Mouse (Mus musculus): ENCODE data around the gene Fcho2. TPM values are rescaled to one million over a fixed set of nuclear protein-coding genes. Genes with fewer than 3 reads are reported as not detected.

Gene Fcho2
- total and polyA plus RNA-seq, 3 experiments = 2.2 to 5.8 TPM; not detected in 1

GRCm38 (mm10) chr13:98726494-98726893 is 88.8 kb downstream of the Fcho2 start:
- no peak overlapping the region for H3K27ac ChIP-seq (ENCODE audit: control insufficient read depth, low read depth, low read length)
- peaks cover 2 to 6% of the 10 kb centered on the region in 2 experiments; a peak in 2 of 4 replicates for H3K36me3 ChIP-seq (ENCODE audit: control insufficient read depth in 1 of 2, insufficient read depth in 2 of 2, low read length in 2 of 2)
- H3K9me3 ChIP-seq (replicated peaks; ENCODE audit: insufficient read depth, low read length) = no peaks in the 10 kb centered on the region
- H3K4me1 ChIP-seq (ENCODE audit: control insufficient read depth in 1 of 2, insufficient read depth in 2 of 2, low read length in 2 of 2) = no peaks in the 10 kb centered on the region
- TF ChIP-seq MEF2A (IDR thresholded peaks at IDR 0.05; ENCODE audit: extremely low read depth, insufficient replicate concordance, low read depth, low read length, poor library complexity, severe bottlenecking) (no peak), MYC (IDR thresholded peaks at IDR 0.05; ENCODE audit: low read depth, low read length) (0 out of 2 replicates have a peak, but pooled peaks have one; percentile 68), ZC3H11A (IDR thresholded peaks at IDR 0.05; ENCODE audit: low read depth, low read length) (peak; percentile 52), CHD1 (IDR thresholded peaks at IDR 0.05; ENCODE audit: low read depth, low read length) (no peak), CTCF (IDR thresholded peaks at IDR 0.05 in 2 of 3, conservative IDR thresholded peaks at IDR 0.05 in 1 of 3; ENCODE audit: control insufficient read depth in 1 of 3, insufficient read depth in 1 of 3, low read depth in 2 of 3, low read length in 3 of 3, poor library complexity in 1 of 3, severe bottlenecking in 1 of 3) (peak; percentile 28 to 75 (median 42); a peak in 4 of 6 replicates), MAX (IDR thresholded peaks at IDR 0.05; ENCODE audit: low read length) (no peak), SMC3 (IDR thresholded peaks at IDR 0.05; ENCODE audit: low read depth, low read length) (peak; percentile 68), GABPA (IDR thresholded peaks at IDR 0.05; ENCODE audit: low read depth, low read length) (no peak), RAD21 (IDR thresholded peaks at IDR 0.05; ENCODE audit: low read depth, low read length) (peak; percentile 67)
- H3K9ac ChIP-seq (ENCODE audit: control insufficient read depth, low read depth, low read length, poor library complexity, severe bottlenecking) = no peak overlapping the region
- peak; percentile 60 for DNase-seq (ENCODE audit: low read depth, low spot score)
- no peak overlapping the region for H3K4me3 ChIP-seq (ENCODE audit: control insufficient read depth in 1 of 2, insufficient read depth in 1 of 2, low read depth in 2 of 2, low read length in 2 of 2)
- no peaks in the 10 kb centered on the region for H3K27me3 ChIP-seq (ENCODE audit: control insufficient read depth in 1 of 2, insufficient read depth in 2 of 2, low read length in 2 of 2)
- H3K79me2 ChIP-seq (ENCODE audit: control insufficient read depth, insufficient read depth, low read length, poor library complexity) = no peaks in the 10 kb centered on the region

DNA sequence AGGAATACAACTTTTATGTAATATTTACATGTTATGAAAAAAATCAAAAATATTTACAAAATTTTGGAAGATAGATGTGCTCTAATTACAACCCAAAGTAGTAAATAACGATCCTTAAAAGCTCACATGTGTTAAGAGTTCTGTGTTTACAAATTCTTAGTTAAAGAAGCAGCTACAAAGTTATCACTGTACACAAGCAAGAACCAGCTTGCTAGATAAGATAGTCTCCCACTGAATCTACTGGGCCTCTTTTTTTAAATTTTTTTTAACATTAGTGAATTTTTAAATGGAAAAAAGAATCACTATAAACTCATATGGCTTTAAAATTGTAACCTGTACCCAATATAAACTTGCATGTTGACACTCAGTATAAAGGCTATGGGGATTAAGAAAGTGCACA is 91.8 kb downstream of the Fcho2 start:
- Histone ChIP-seq H3K36me3 (ENCODE audit: control insufficient read depth in 1 of 2, insufficient read depth in 2 of 2, low read length in 2 of 2) (peaks cover 2 to 4% of the 10 kb centered on the region in 2 experiments; a peak in 2 of 4 replicates), H3K27ac (ENCODE audit: control insufficient read depth, low read depth, low read length) (no peak overlapping the region), H3K79me2 (ENCODE audit: control insufficient read depth, insufficient read depth, low read length, poor library complexity) (no peaks in the 10 kb centered on the region), H3K4me1 (ENCODE audit: control insufficient read depth in 1 of 2, insufficient read depth in 2 of 2, low read length in 2 of 2) (no peaks in the 10 kb centered on the region), H3K9ac (ENCODE audit: control insufficient read depth, low read depth, low read length, poor library complexity, severe bottlenecking) (no peak overlapping the region), H3K4me3 (ENCODE audit: control insufficient read depth in 1 of 2, insufficient read depth in 1 of 2, low read depth in 2 of 2, low read length in 2 of 2) (no peak overlapping the region), H3K27me3 (ENCODE audit: control insufficient read depth in 1 of 2, insufficient read depth in 2 of 2, low read length in 2 of 2) (no peaks in the 10 kb centered on the region), H3K9me3 (replicated peaks; ENCODE audit: insufficient read depth, low read length) (no peaks in the 10 kb centered on the region)
- DNase-seq (ENCODE audit: low read depth, low spot score) = no peak
- TF ChIP-seq TCF12 (IDR thresholded peaks at IDR 0.05; ENCODE audit: low read depth, low read length) (peak; percentile 13; the same call in 1 of the 2 replicates), RCOR1 (IDR thresholded peaks at IDR 0.05; ENCODE audit: low read depth, low read length) (no peak), GATA1 (IDR thresholded peaks at IDR 0.05; ENCODE audit: low read depth, low read length) (peak; percentile 62), ETS1 (IDR thresholded peaks at IDR 0.05; ENCODE audit: low read depth, low read length) (no peak), ZNF384 (IDR thresholded peaks at IDR 0.05; ENCODE audit: low read depth, low read length) (peak; percentile 80), EP300 (IDR thresholded peaks at IDR 0.05; ENCODE audit: low read depth in 1 of 2, low read length in 2 of 2) (peak; percentile 26 to 42; a peak in 1 of 4 replicates)
